In the genomic region with DNA sequence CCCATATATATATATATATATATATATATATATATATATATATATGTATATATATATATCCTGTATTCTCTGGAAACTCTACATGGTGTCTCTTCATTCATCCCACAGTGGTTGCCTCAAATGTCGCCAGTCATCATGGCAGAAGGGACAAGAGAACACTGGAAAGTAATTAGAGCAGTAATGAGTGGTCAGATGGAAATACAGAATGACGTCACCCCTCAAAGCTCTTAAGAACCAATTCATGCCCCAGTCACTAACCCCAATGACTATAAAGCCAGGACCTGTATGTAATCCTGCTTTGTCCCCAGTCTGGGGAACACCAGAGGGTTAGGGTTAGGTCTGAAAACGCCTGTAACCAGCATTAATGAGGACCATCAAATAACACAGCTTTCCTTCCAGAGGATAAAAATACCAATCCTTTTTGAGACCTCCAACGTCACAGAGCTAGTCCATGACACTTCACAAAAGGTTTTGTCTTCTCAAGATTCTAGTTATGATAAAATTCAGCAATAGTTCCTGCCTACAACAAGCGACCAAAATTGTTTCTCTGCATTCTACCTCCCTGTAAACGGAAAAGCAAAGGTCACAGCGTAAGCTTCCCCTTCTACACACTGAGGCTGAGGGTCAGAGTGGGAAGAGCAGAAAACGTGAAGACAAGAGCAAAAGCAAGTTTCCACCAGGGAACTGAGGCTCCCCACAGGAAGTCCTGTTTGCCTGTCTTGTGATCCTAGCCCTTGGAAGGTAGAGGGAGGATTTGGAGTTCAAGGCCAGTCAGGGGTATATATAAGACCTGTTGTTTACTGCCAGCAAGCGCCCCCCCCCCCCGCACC, we compare ENCODE assay signal across 12 mouse cellular contexts.
DNase-seq lines count a peak whose midpoint lies in the region; ATAC-seq and TF ChIP-seq lines count a peak whose summit lies in the region.
"Had no signal": no experiment of that assay in that cellular context is flagged by ENCODE, and none has a peak within 500 bp of the region (broad histone marks: within the 10 kb centered on the region; RNA-seq: fewer than 3 reads in every experiment).

No protein-coding gene starts in this region.

- no peak overlapping the region for H3K4me3 ChIP-seq in kidney, adult 2 months (ENCODE audit: insufficient read depth, low read depth, low read length)
- no peak overlapping the region for H3K4me3 ChIP-seq in embryonic facial prominence, embryonic 11.5 days (ENCODE audit: low read depth, low read length)
- no peak overlapping the region for H3K4me3 ChIP-seq in macrophage (ENCODE audit: inconsistent target)
- H3K4me3 ChIP-seq in intestine, postnatal 0 days (ENCODE audit: low read depth, low read length): no peak overlapping the region
- no peak overlapping the region for H3K4me3 ChIP-seq in left cerebral cortex, adult 2 months
- H3K4me3 ChIP-seq: heart, embryonic 12.5 days; hindbrain, embryonic 15.5 days had no signal

- no peaks in the 10 kb centered on the region for H3K9me3 ChIP-seq in embryonic facial prominence, embryonic 11.5 days (replicated peaks; ENCODE audit: control insufficient read depth, low read length)
- H3K9me3 ChIP-seq in intestine, postnatal 0 days (ENCODE audit: control insufficient read depth): no peaks in the 10 kb centered on the region
- H3K9me3 ChIP-seq: heart, embryonic 12.5 days; hindbrain, embryonic 15.5 days had no signal

- no peaks in the 10 kb centered on the region; the same call in 1 of the 2 replicates for H3K4me1 ChIP-seq in kidney, adult 2 months (ENCODE audit: control insufficient read depth, insufficient read depth, low read length)
- peaks cover 4% of the 10 kb centered on the region for H3K4me1 ChIP-seq in embryonic facial prominence, embryonic 11.5 days (ENCODE audit: control insufficient read depth, insufficient read depth, low read length)
- no peaks in the 10 kb centered on the region for H3K4me1 ChIP-seq in intestine, postnatal 0 days (replicated peaks; ENCODE audit: control insufficient read depth, insufficient read depth, low read length)

- H3K36me3 ChIP-seq in kidney, adult 2 months (ENCODE audit: control insufficient read depth, insufficient read depth, low read length): no peaks in the 10 kb centered on the region
- H3K36me3 ChIP-seq in embryonic facial prominence, embryonic 11.5 days (replicated peaks; ENCODE audit: control insufficient read depth, insufficient read depth, low read depth, low read length): no peaks in the 10 kb centered on the region
- no peaks in the 10 kb centered on the region for H3K36me3 ChIP-seq in macrophage (ENCODE audit: inconsistent target)
- H3K36me3 ChIP-seq in intestine, postnatal 0 days (ENCODE audit: control insufficient read depth, insufficient read depth): no peaks in the 10 kb centered on the region
- H3K36me3 ChIP-seq: heart, embryonic 12.5 days; hindbrain, embryonic 15.5 days had no signal

- H3K27ac ChIP-seq in kidney, adult 2 months (ENCODE audit: insufficient read depth, low read depth, low read length): 0 out of 2 replicates have a peak overlapping the region, but pooled peaks have one; percentile 22
- no peak overlapping the region for H3K27ac ChIP-seq in embryonic facial prominence, embryonic 11.5 days (replicated peaks; ENCODE audit: low read depth, low read length)
- peak overlapping the region; percentile 3; the same call in 1 of the 2 replicates for H3K27ac ChIP-seq in macrophage
- H3K27ac ChIP-seq in intestine, postnatal 0 days (ENCODE audit: low read depth, low read length): no peak overlapping the region
- H3K27ac ChIP-seq in left cerebral cortex, adult 2 months: no peak overlapping the region

- H3K4me2 ChIP-seq in embryonic facial prominence, embryonic 11.5 days (ENCODE audit: low read depth, low read length): no peak overlapping the region
- H3K4me2 ChIP-seq in intestine, postnatal 0 days (replicated peaks; ENCODE audit: low read depth): no peak overlapping the region
- H3K4me2 ChIP-seq: hindbrain, embryonic 15.5 days had no signal

- no peak for TF ChIP-seq POLR2A in kidney, adult 2 months (IDR thresholded peaks at IDR 0.05; ENCODE audit: low read depth, low read length)

- no peak for ATAC-seq in embryonic facial prominence, embryonic 11.5 days (replicated peaks; ENCODE audit: insufficient number of reproducible peaks, low FRiP score, low TSS enrichment, low read depth)
- no peak for ATAC-seq in intestine, postnatal 0 days

- H3K27me3 ChIP-seq in kidney, adult 2 months (replicated peaks; ENCODE audit: control insufficient read depth, insufficient read depth, low read length): no peaks in the 10 kb centered on the region
- H3K27me3 ChIP-seq in embryonic facial prominence, embryonic 11.5 days (ENCODE audit: control insufficient read depth, insufficient read depth, low read length): no peaks in the 10 kb centered on the region
- H3K27me3 ChIP-seq in intestine, postnatal 0 days (replicated peaks; ENCODE audit: control insufficient read depth, insufficient read depth, low read length): no peaks in the 10 kb centered on the region
- H3K27me3 ChIP-seq: heart, embryonic 12.5 days; hindbrain, embryonic 15.5 days had no signal

- no peak overlapping the region for H3K9ac ChIP-seq in embryonic facial prominence, embryonic 11.5 days (replicated peaks; ENCODE audit: low read length)
- no peak overlapping the region for H3K9ac ChIP-seq in intestine, postnatal 0 days (ENCODE audit: low read depth, low read length)
- H3K9ac ChIP-seq: heart, embryonic 12.5 days; hindbrain, embryonic 15.5 days had no signal

- no peak for TF ChIP-seq CTCF in kidney, adult 2 months (conservative IDR thresholded peaks at IDR 0.05; ENCODE audit: insufficient read depth, insufficient read length, low read depth, low read length)
- no peak for TF ChIP-seq CTCF in intestine, postnatal 0 days (IDR thresholded peaks at IDR 0.05; ENCODE audit: low read depth)
- no peak for TF ChIP-seq CTCF in left cerebral cortex, adult 2 months (IDR thresholded peaks at IDR 0.05)

- intact Hi-C loops in left cerebral cortex, adult 2 months (cut with DNase I): loop anchor here (5.0 kb wide), 1 partner anchor 199 kb away; no protein-coding TSS in a partner anchor

- DNase-seq in kidney, adult 2 months: no peak
- DNase-seq in kidney, postnatal 4 days: no peak
- peak; percentile 80 for DNase-seq in Muller cell, postnatal 12 days (ENCODE audit: inconsistent ontology term)
- peak; percentile 4 for DNase-seq in embryonic facial prominence, embryonic 11.5 days (ENCODE audit: low spot score)
- no peak for DNase-seq in left cerebral cortex, adult 2 months (ENCODE audit: extremely low spot score in 1 of 2, low spot score in 2 of 2)
- DNase-seq: adrenal gland, postnatal 36 days; cerebellum, adult 11 months; kidney, postnatal 10 days had no signal

- 80% methylated on average over 10 of the region's 10 CpGs for WGBS in kidney, adult 2 months
- WGBS in embryonic facial prominence, embryonic 11.5 days: 48% methylated on average over 10 of the region's 10 CpGs
- WGBS in macrophage (ENCODE audit: missing documents): 60% methylated on average over 10 of the region's 10 CpGs
- WGBS in intestine, postnatal 0 days: 78% methylated on average over 10 of the region's 10 CpGs

- peaks cover 11% of the 10 kb centered on the region for H3K79me2 ChIP-seq in macrophage (ENCODE audit: inconsistent target)

Comparison
In these comparisons a context has a peak if more than half of its experiments do, and no peak if none do; other contexts are left out.
1. DNase-seq: peak in Muller cell, postnatal 12 days (single experiment) and embryonic facial prominence, embryonic 11.5 days (single experiment); none in kidney, adult 2 months (single experiment), kidney, postnatal 4 days (0 of 2) and left cerebral cortex, adult 2 months (0 of 2).
2. H3K27ac ChIP-seq: peak in kidney, adult 2 months (single experiment) and macrophage (single experiment); none in embryonic facial prominence, embryonic 11.5 days (single experiment), intestine, postnatal 0 days (single experiment) and left cerebral cortex, adult 2 months (single experiment).